Mouse (Mus musculus): ENCODE data around the gene Rslcan18. TPM values are rescaled to one million over a fixed set of nuclear protein-coding genes. Genes with fewer than 3 reads are reported as not detected.

The Rslcan18 gene
- polyA plus RNA-seq, 1 experiment, result 0.06 TPM

GRCm38 (mm10) chr13:67108194-67108820 lies 7.8 kb downstream of the Rslcan18 start, which contains the start of gene Gm28557:
Gene Gm28557 (minus strand): TSS chr13:67108604.
- peak within 1 kb of the TSS; percentile 89 for H3K27ac ChIP-seq (ENCODE audit: control insufficient read depth, insufficient read depth, low read depth, low read length)

GRCm38 (mm10) chr13:67107681-67108080 lies 8.4 kb downstream of the Rslcan18 start:
- Histone ChIP-seq H3K36me3 (ENCODE audit: control insufficient read depth, insufficient read depth, low read length) (no peaks in the 10 kb centered on the region), H3K4me3 (ENCODE audit: control insufficient read depth, low read depth, low read length) (peak overlapping the region; percentile 97), H3K27ac (ENCODE audit: control insufficient read depth, insufficient read depth, low read depth, low read length) (no peak overlapping the region), H3K4me1 (ENCODE audit: control insufficient read depth, insufficient read depth, low read length) (peaks cover 9% of the 10 kb centered on the region), H3K27me3 (ENCODE audit: control insufficient read depth, insufficient read depth, low read length) (no peaks in the 10 kb centered on the region)
- TF ChIP-seq POLR2A (IDR thresholded peaks at IDR 0.05; ENCODE audit: control insufficient read depth, low read depth, low read length), result no peak
- TF ChIP-seq CTCF (IDR thresholded peaks at IDR 0.05; ENCODE audit: control insufficient read depth, insufficient read depth, insufficient replicate concordance, low read depth, low read length), result no peak

More at GRCm38 (mm10) chr13:67108194-67108820, 7.8 kb downstream of the Rslcan18 start, which contains the start of gene Gm28557:
- H3K36me3 ChIP-seq (ENCODE audit: control insufficient read depth, insufficient read depth, low read length), result no peaks in the 10 kb centered on the region
- H3K4me1 ChIP-seq (ENCODE audit: control insufficient read depth, insufficient read depth, low read length), result peaks cover 9% of the 10 kb centered on the region
- TF ChIP-seq POLR2A (IDR thresholded peaks at IDR 0.05; ENCODE audit: control insufficient read depth, low read depth, low read length), result 0 out of 2 replicates have a peak, but pooled peaks have one; percentile 45
- no peak for TF ChIP-seq CTCF (IDR thresholded peaks at IDR 0.05; ENCODE audit: control insufficient read depth, insufficient read depth, insufficient replicate concordance, low read depth, low read length)
- peak within 1 kb of the TSS; percentile 97 for H3K4me3 ChIP-seq (ENCODE audit: control insufficient read depth, low read depth, low read length)
- no peaks in the 10 kb centered on the region for H3K27me3 ChIP-seq (ENCODE audit: control insufficient read depth, insufficient read depth, low read length)

- no peak for TF ChIP-seq CTCF (IDR thresholded peaks at IDR 0.05; ENCODE audit: control insufficient read depth, insufficient read depth, insufficient replicate concordance, low read depth, low read length)
- TF ChIP-seq POLR2A (IDR thresholded peaks at IDR 0.05; ENCODE audit: control insufficient read depth, low read depth, low read length), result no peak
- Histone ChIP-seq H3K27ac (ENCODE audit: control insufficient read depth, insufficient read depth, low read depth, low read length) (no peak within 1 kb of the TSS), H3K4me1 (ENCODE audit: control insufficient read depth, insufficient read depth, low read length) (no peaks in the 10 kb centered on the region), H3K36me3 (ENCODE audit: control insufficient read depth, insufficient read depth, low read length) (no peaks in the 10 kb centered on the region), H3K27me3 (ENCODE audit: control insufficient read depth, insufficient read depth, low read length) (no peaks in the 10 kb centered on the region), H3K4me3 (ENCODE audit: control insufficient read depth, low read depth, low read length) (no peak within 1 kb of the TSS)
These were observed 18.2 kb downstream of the Rslcan18 start, which contains the start of gene Zfp708 for GRCm38 (mm10) chr13:67097876-67098275. Gene Zfp708 (minus strand): TSS chr13:67097976.

- Histone ChIP-seq H3K27ac (ENCODE audit: control insufficient read depth, insufficient read depth, low read depth, low read length) (no peak overlapping the region), H3K36me3 (ENCODE audit: control insufficient read depth, insufficient read depth, low read length) (no peaks in the 10 kb centered on the region), H3K4me1 (ENCODE audit: control insufficient read depth, insufficient read depth, low read length) (no peaks in the 10 kb centered on the region), H3K4me3 (ENCODE audit: control insufficient read depth, low read depth, low read length) (no peak overlapping the region), H3K27me3 (ENCODE audit: control insufficient read depth, insufficient read depth, low read length) (no peaks in the 10 kb centered on the region)
- no peak for TF ChIP-seq CTCF (IDR thresholded peaks at IDR 0.05; ENCODE audit: control insufficient read depth, insufficient read depth, insufficient replicate concordance, low read depth, low read length)
- no peak for TF ChIP-seq POLR2A (IDR thresholded peaks at IDR 0.05; ENCODE audit: control insufficient read depth, low read depth, low read length)
These were observed 25.9 kb downstream of the Rslcan18 start for GRCm38 (mm10) chr13:67090154-67090553.

GRCm38 (mm10) chr13:67081946-67082345 lies 34.1 kb downstream of the Rslcan18 start:
- no peaks in the 10 kb centered on the region for H3K27me3 ChIP-seq (ENCODE audit: control insufficient read depth, insufficient read depth, low read length)
- TF ChIP-seq CTCF (IDR thresholded peaks at IDR 0.05; ENCODE audit: control insufficient read depth, insufficient read depth, insufficient replicate concordance, low read depth, low read length) (no peak), POLR2A (IDR thresholded peaks at IDR 0.05; ENCODE audit: control insufficient read depth, low read depth, low read length) (no peak)
- H3K4me3 ChIP-seq (ENCODE audit: control insufficient read depth, low read depth, low read length), result no peak overlapping the region
- no peaks in the 10 kb centered on the region for H3K4me1 ChIP-seq (ENCODE audit: control insufficient read depth, insufficient read depth, low read length)
- 0 out of 2 replicates have a peak overlapping the region, but pooled peaks have one; percentile 3 for H3K27ac ChIP-seq (ENCODE audit: control insufficient read depth, insufficient read depth, low read depth, low read length)
- no peaks in the 10 kb centered on the region for H3K36me3 ChIP-seq (ENCODE audit: control insufficient read depth, insufficient read depth, low read length)

GRCm38 (mm10) chr13:67081142-67081713 lies 34.8 kb downstream of the Rslcan18 start:
- peak overlapping the region; percentile 57 for H3K27ac ChIP-seq (ENCODE audit: control insufficient read depth, insufficient read depth, low read depth, low read length)
- no peaks in the 10 kb centered on the region for H3K4me1 ChIP-seq (ENCODE audit: control insufficient read depth, insufficient read depth, low read length)
- no peaks in the 10 kb centered on the region for H3K27me3 ChIP-seq (ENCODE audit: control insufficient read depth, insufficient read depth, low read length)
- no peaks in the 10 kb centered on the region for H3K36me3 ChIP-seq (ENCODE audit: control insufficient read depth, insufficient read depth, low read length)
- peak; percentile 67; the same call in 1 of the 2 replicates for TF ChIP-seq POLR2A (IDR thresholded peaks at IDR 0.05; ENCODE audit: control insufficient read depth, low read depth, low read length)
- no peak for TF ChIP-seq CTCF (IDR thresholded peaks at IDR 0.05; ENCODE audit: control insufficient read depth, insufficient read depth, insufficient replicate concordance, low read depth, low read length)
- H3K4me3 ChIP-seq (ENCODE audit: control insufficient read depth, low read depth, low read length), result peak overlapping the region; percentile 65

GRCm38 (mm10) chr13:67077244-67077643 lies 38.8 kb downstream of the Rslcan18 start:
- H3K4me3 ChIP-seq (ENCODE audit: control insufficient read depth, low read depth, low read length), result no peak overlapping the region
- TF ChIP-seq CTCF (IDR thresholded peaks at IDR 0.05; ENCODE audit: control insufficient read depth, insufficient read depth, insufficient replicate concordance, low read depth, low read length), result no peak
- TF ChIP-seq POLR2A (IDR thresholded peaks at IDR 0.05; ENCODE audit: control insufficient read depth, low read depth, low read length), result no peak
- H3K27ac ChIP-seq (ENCODE audit: control insufficient read depth, insufficient read depth, low read depth, low read length), result no peak overlapping the region
- no peaks in the 10 kb centered on the region for H3K4me1 ChIP-seq (ENCODE audit: control insufficient read depth, insufficient read depth, low read length)
- no peaks in the 10 kb centered on the region for H3K27me3 ChIP-seq (ENCODE audit: control insufficient read depth, insufficient read depth, low read length)
- no peaks in the 10 kb centered on the region for H3K36me3 ChIP-seq (ENCODE audit: control insufficient read depth, insufficient read depth, low read length)

Data from testis, adult 2 months (tissue).